Mouse (Mus musculus) testis, adult 10 weeks (tissue): Measurements from ENCODE around the gene Olfr1178. TPM values are rescaled to one million over a fixed set of nuclear protein-coding genes. Genes with fewer than 3 reads are reported as not detected.

ENCODE experiments used
- polyA plus RNA-seq: library from polyadenylated mRNA; stranded (reverse); fragments of 350-450 nt; fragmentation: Illumina TruSeq; extraction: RNeasy Lipid Tissue Mini Kit (QIAGEN cat#74804); gene quantifications from one replicate; pipeline ENCODE4 v1.2.3, GENCODE M21; 2014; ENCODE audit warnings: low read depth, low replicate concordance

The Olfr1178 gene
- not detected for polyA plus RNA-seq

DNA sequence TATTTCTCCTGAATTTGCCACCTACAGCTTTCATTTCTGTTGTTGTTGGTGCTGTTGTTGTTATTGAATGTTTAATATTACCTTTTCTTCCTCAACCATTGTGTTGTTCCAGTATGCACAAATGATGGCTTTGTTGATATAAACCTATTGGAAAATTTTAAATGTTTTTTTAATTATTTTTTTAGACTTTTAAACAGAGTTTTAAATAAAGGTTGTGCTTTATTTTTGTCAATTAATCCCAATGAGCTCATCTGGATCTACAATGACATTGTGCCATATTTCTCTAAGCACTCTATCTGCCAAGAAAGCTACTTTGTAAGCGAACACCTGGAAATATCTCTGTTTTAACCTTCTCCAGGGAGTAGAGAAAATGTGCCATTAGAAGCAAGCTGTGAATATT lies at the start of gene Olfr1178:
Gene Olfr1178 (plus strand): TSS at position 301 of the 400 bp plus-strand sequence.

DNA sequence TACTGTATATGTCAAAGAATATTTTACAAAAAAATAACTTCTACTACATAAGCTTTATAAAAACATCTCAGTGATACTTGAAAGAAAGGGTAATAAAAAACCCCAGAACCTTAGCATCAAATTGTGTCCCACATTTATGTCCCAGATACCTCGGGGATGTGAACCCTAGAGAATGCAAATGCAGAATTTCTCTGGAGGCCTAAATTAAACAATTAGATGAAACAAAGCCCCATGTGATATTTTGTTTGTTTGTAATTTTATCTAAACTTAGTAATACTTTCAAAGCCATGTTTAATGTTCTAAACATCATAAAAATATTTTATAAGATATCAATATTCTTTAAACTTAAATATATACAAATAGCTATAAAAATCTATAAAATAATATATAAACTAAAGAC lies 40.5 kb upstream of the Olfr1178 start, which contains the start of gene Olfr1177-ps:
Gene Olfr1177-ps (minus strand): TSS at position 101 of the 400 bp plus-strand sequence.

GRCm38 (mm10) chr2:88406353-88406752 lies 19.5 kb downstream of the Olfr1178 start, which contains the start of gene Olfr1179:
TSS of gene Olfr1179 (minus strand) at chr2:88406453.

DNA sequence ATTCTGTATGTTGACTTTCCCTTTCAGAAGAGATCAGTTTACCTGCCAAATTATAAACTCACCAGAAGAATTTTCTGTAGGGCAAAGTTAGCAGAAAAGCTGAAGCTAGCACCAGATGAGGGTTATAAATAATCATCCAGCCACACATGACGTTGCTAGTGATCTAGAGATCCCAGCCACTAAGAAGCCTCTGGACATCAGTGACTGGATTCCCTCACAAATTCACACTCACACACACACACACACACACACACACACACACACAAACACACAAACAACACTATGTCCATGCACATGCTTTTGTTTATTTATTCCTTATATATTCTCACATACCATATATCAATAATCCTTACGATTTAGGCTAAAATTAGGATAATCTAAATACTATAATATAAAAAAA lies 32.2 kb downstream of the Olfr1178 start, which contains the start of gene Olfr1180:
Gene Olfr1180 (minus strand): TSS at position 101 of the 400 bp plus-strand sequence.

GRCm38 (mm10) chr2:88426071-88426470 lies 39.2 kb downstream of the Olfr1178 start, which contains the start of gene Olfr1181:
TSS of gene Olfr1181 (minus strand) at chr2:88426171.

DNA sequence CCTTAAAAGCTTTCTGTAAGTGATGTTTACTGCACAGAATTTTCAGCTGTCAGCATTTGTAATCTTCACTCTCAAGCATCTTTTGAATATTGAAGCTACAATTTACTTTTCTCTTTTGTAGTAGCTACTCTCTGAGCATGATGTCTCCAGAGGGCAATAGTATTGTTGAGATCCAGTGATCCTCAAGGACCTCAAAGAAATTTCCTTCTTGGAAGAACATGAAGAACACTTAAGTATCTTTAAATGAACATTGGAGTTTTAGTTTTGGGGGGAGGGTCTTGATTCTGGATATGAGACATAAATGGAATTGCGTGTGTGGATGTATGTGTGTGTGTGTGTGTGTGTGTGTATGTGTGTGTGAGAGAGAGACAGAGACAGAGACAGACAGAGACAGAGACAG lies 62.2 kb downstream of the Olfr1178 start, which contains the start of gene Gm13757:
Gene Gm13757 (minus strand): TSS at position 101 of the 400 bp plus-strand sequence.

Other genes with a start within 250 kb of the Olfr1178 start
- gene Olfr1167, start 231.9 kb upstream of the Olfr1178 start, polyA plus RNA-seq = not detected
- not detected for gene Olfr1168, start 205.2 kb upstream of the Olfr1178 start, polyA plus RNA-seq
- gene Olfr1170, start 158.7 kb upstream of the Olfr1178 start, polyA plus RNA-seq = not detected
- gene Olfr1173, start 107.2 kb upstream of the Olfr1178 start, polyA plus RNA-seq = not detected
- gene Olfr1174-ps, start 71.9 kb upstream of the Olfr1178 start, polyA plus RNA-seq = not detected
- not detected for gene Olfr1175-ps, start 59.8 kb upstream of the Olfr1178 start, polyA plus RNA-seq
- gene Olfr1176, start 50.3 kb upstream of the Olfr1178 start, polyA plus RNA-seq = not detected
- gene Olfr1177-ps, start 40.6 kb upstream of the Olfr1178 start, polyA plus RNA-seq = not detected
- gene Olfr1179, start 19.4 kb downstream of the Olfr1178 start, polyA plus RNA-seq = not detected
- gene Olfr1180, start 32.1 kb downstream of the Olfr1178 start, polyA plus RNA-seq = not detected
- gene Olfr1181, start 39.1 kb downstream of the Olfr1178 start, polyA plus RNA-seq = not detected
- not detected for gene Gm13757, start 62.1 kb downstream of the Olfr1178 start, polyA plus RNA-seq
- 0.03 TPM for gene Olfr1183, start 67.8 kb downstream of the Olfr1178 start, polyA plus RNA-seq
- gene Olfr1184, start 96.5 kb downstream of the Olfr1178 start, polyA plus RNA-seq = not detected
- not detected for gene Olfr1185-ps1, start 106.3 kb downstream of the Olfr1178 start, polyA plus RNA-seq
- gene Olfr1186, start 131.5 kb downstream of the Olfr1178 start, polyA plus RNA-seq = not detected
- gene Olfr1188, start 169.9 kb downstream of the Olfr1178 start, polyA plus RNA-seq = not detected
- gene Olfr1189, start 199.4 kb downstream of the Olfr1178 start, polyA plus RNA-seq = not detected